In the genomic region with DNA sequence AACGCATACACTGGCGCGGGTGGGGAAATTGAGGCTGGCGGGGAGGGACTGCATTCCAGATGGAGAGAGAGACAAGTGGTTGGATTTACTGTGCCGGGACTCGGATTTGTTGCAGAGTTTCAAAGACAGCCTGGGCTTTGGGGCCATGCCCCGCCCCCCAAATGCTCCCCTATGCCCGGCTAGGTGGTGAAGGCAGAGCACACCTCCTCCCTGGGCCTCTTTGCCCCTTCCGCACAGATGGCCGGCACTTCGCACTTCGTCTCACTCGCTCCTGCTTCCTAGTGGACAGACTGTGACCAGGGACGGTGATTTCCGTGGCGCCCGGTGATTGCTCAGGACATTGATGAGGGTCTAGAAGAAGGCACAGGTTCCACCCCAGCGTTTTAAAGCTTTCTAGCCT, we compare ENCODE assay signal across 8 mouse cellular contexts. TPM values are rescaled to one million over a fixed set of nuclear protein-coding genes. Genes with fewer than 3 reads are reported as not detected.
DNase-seq lines count a peak whose midpoint lies in the region; ATAC-seq and TF ChIP-seq lines count a peak whose summit lies in the region.

No protein-coding gene starts in this region.

- no peaks in the 10 kb centered on the region for H3K27me3 ChIP-seq in cerebellum, adult 2 months (ENCODE audit: control insufficient read depth, insufficient read depth, low read length)
- peaks cover 19% of the 10 kb centered on the region for H3K27me3 ChIP-seq in C2C12 (ENCODE audit: control insufficient read depth, insufficient read depth, insufficient read length)
- peaks cover 21% of the 10 kb centered on the region for H3K27me3 ChIP-seq in forebrain, embryonic 11.5 days (ENCODE audit: control insufficient read depth, insufficient read depth, low read length)

- peak overlapping the region; percentile 60 for H3K9ac ChIP-seq in forebrain, embryonic 11.5 days (ENCODE audit: low read length)

- H3K4me2 ChIP-seq in forebrain, embryonic 11.5 days (ENCODE audit: low read depth, low read length, severe bottlenecking): peak overlapping the region; percentile 93

- peak overlapping the region; percentile 34 for H3ac ChIP-seq in C2C12 (ENCODE audit: control insufficient read depth, insufficient read length, low read depth)

- no peaks in the 10 kb centered on the region for H3K9me3 ChIP-seq in forebrain, embryonic 11.5 days (ENCODE audit: control insufficient read depth, low read length)

- no peak; the same call in 1 of the 2 replicates for TF ChIP-seq CTCF in cerebellum, adult 2 months (IDR thresholded peaks at IDR 0.05; ENCODE audit: borderline replicate concordance, insufficient read depth, low read depth, low read length)
- no peak for TF ChIP-seq CTCF in C2C12 (IDR thresholded peaks at IDR 0.05; ENCODE audit: control insufficient read depth, insufficient read depth, insufficient read length)

- no peaks in the 10 kb centered on the region for H3K79me2 ChIP-seq in C2C12 (ENCODE audit: control insufficient read depth, insufficient read depth)

- H3K4me3 ChIP-seq in cerebellum, adult 2 months (replicated peaks; ENCODE audit: insufficient read depth, low read depth, low read length): peak overlapping the region; percentile 41
- peak overlapping the region; percentile 26 for H3K4me3 ChIP-seq in C2C12 (ENCODE audit: insufficient read depth, poor library complexity, severe bottlenecking)
- H3K4me3 ChIP-seq in forebrain, embryonic 11.5 days (ENCODE audit: low read depth, low read length): peak overlapping the region; percentile 39

- H3K27ac ChIP-seq in cerebellum, adult 2 months (ENCODE audit: insufficient read depth, low read length): no peak overlapping the region
- no peak overlapping the region for H3K27ac ChIP-seq in forebrain, embryonic 11.5 days (ENCODE audit: low read depth, low read length)

- TF ChIP-seq POLR2A in cerebellum, adult 2 months (IDR thresholded peaks at IDR 0.05; ENCODE audit: borderline replicate concordance, insufficient read depth, low read length): no peak

- no peaks in the 10 kb centered on the region for H3K79me3 ChIP-seq in C2C12 (ENCODE audit: low read depth)

- intact Hi-C loops in left cerebral cortex, postnatal 25 days (cut with DNase I): loop anchor here (5.0 kb wide), 1 partner anchor 46 kb away; no protein-coding TSS in a partner anchor
- intact Hi-C loops in gastrocnemius, postnatal 14 days (cut with DNase I; ENCODE audit: low total_unique reads): no loop called here

- WGBS in cerebellum, adult 2 months: 2% methylated on average over 18 of the region's 18 CpGs
- WGBS in forebrain, embryonic 11.5 days: 0% methylated on average over 18 of the region's 18 CpGs

- DNase-seq in cerebellum, adult 2 months: peak; percentile 32 to 40
- DNase-seq in cerebellum, adult 11 months: no peak
- peak; percentile 72 for DNase-seq in forebrain, embryonic 11.5 days (ENCODE audit: low spot score)
- peak; percentile 69 to 79 for DNase-seq in kidney, postnatal 36 days
- DNase-seq in left cerebral cortex, postnatal 25 days (ENCODE audit: low spot score in 2 of 2): no peak
- no peak for DNase-seq in gastrocnemius, postnatal 14 days

- peak; percentile 9; the same call in 1 of the 2 replicates for ATAC-seq in forebrain, embryonic 11.5 days (replicated peaks; ENCODE audit: low FRiP score)
- ATAC-seq in megakaryocyte-erythroid progenitor cell, adult 5-6 weeks (replicated peaks; ENCODE audit: low FRiP score, low TSS enrichment, poor library complexity, severe bottlenecking): peak; percentile 7; the same call in 1 of the 2 replicates

- H3K4me1 ChIP-seq in cerebellum, adult 2 months (ENCODE audit: control insufficient read depth, insufficient read depth, low read length): 0 out of 2 replicates have a peak, but pooled peaks cover 3% of the 10 kb centered on the region
- H3K4me1 ChIP-seq in forebrain, embryonic 11.5 days (replicated peaks; ENCODE audit: control insufficient read depth, insufficient read depth, low read length): peaks cover 19% of the 10 kb centered on the region

- H3K36me3 ChIP-seq in C2C12 (ENCODE audit: control insufficient read depth, insufficient read depth): no peaks in the 10 kb centered on the region
- H3K36me3 ChIP-seq in forebrain, embryonic 11.5 days (ENCODE audit: control insufficient read depth, insufficient read depth, low read length): no peaks in the 10 kb centered on the region

TF ChIP-seq in C2C12, 6 proteins besides CTCF, POLR2A, EP300 and RAD21:
- TF ChIP-seq MYOG (IDR thresholded peaks at IDR 0.05; ENCODE audit: control insufficient read depth, extremely low read depth, insufficient read length) (no peak), MYOD1 (IDR thresholded peaks at IDR 0.05; ENCODE audit: control insufficient read depth, insufficient read length, low read depth) (no peak), FOSL1 (IDR thresholded peaks at IDR 0.05; ENCODE audit: insufficient read depth, low read length, poor library complexity, severe bottlenecking) (no peak), USF1 (IDR thresholded peaks at IDR 0.05; ENCODE audit: low read depth) (no peak), MAX (IDR thresholded peaks at IDR 0.05) (no peak), CEBPB (IDR thresholded peaks at IDR 0.05; ENCODE audit: low read depth) (no peak)

RNA-seq across cellular contexts. Expression of gene Rapgef3, which starts 0.4 kb away (rescaled TPM):
- 35.0 and 36.5 TPM in 2 replicates for polyA plus RNA-seq in cerebellum, adult 2 months (2012; rRNA removed)
- polyA plus RNA-seq in C2C12 (2012; fragmentation: generic; extraction: Trizol): 0.88 TPM
- 4.8 and 5.5 TPM in 2 replicates for polyA plus RNA-seq in forebrain, embryonic 11.5 days (2014; fragmentation: Nextera tagmentation; extraction: Ambion mirVana)
- 12.0 and 13.1 TPM in 2 replicates for total RNA-seq in megakaryocyte-erythroid progenitor cell, adult 5-6 weeks (2014; fragmentation: Nextera tagmentation)
- total RNA-seq in megakaryocyte-erythroid progenitor cell, adult 5-6 weeks (2017): 6.8 and 8.2 TPM in 2 replicates
- total RNA-seq in left cerebral cortex, postnatal 25 days (2021): 10 to 100 TPM; 33.1 to 35.1 TPM
- total RNA-seq in gastrocnemius, postnatal 14 days (2021): 1 to 10 TPM; 6.2 to 9.7 TPM

RNA-seq across cellular contexts. Expression of gene Slc48a1, which starts 10.1 kb away (rescaled TPM):
- polyA plus RNA-seq in cerebellum, adult 2 months (2012; rRNA removed): 129 and 133 TPM in 2 replicates
- polyA plus RNA-seq in C2C12 (2012; fragmentation: generic; extraction: Trizol): 148 TPM
- 32.1 and 32.9 TPM in 2 replicates for polyA plus RNA-seq in forebrain, embryonic 11.5 days (2014; fragmentation: Nextera tagmentation; extraction: Ambion mirVana)
- 91.5 and 112 TPM in 2 replicates for total RNA-seq in megakaryocyte-erythroid progenitor cell, adult 5-6 weeks (2014; fragmentation: Nextera tagmentation)
- total RNA-seq in megakaryocyte-erythroid progenitor cell, adult 5-6 weeks (2017): 53.7 and 72.6 TPM in 2 replicates
- 100 to 1,000 TPM; 181 to 190 TPM for total RNA-seq in left cerebral cortex, postnatal 25 days (2021)
- 10 to 100 TPM; 39.9 to 40.3 TPM for total RNA-seq in gastrocnemius, postnatal 14 days (2021)

RNA-seq across cellular contexts. Expression of gene Endou, which starts 37.1 kb away (rescaled TPM):
- 1.7 and 1.8 TPM in 2 replicates for polyA plus RNA-seq in cerebellum, adult 2 months (2012; rRNA removed)
- polyA plus RNA-seq in C2C12 (2012; fragmentation: generic; extraction: Trizol): 0.04 TPM
- 0.33 TPM in 1 of 2 replicates, not detected in the other for polyA plus RNA-seq in forebrain, embryonic 11.5 days (2014; fragmentation: Nextera tagmentation; extraction: Ambion mirVana)
- 0.87 TPM in 1 of 2 replicates, not detected in the other for total RNA-seq in megakaryocyte-erythroid progenitor cell, adult 5-6 weeks (2014; fragmentation: Nextera tagmentation)
- total RNA-seq in megakaryocyte-erythroid progenitor cell, adult 5-6 weeks (2017): not detected in 2 replicates
- total RNA-seq in left cerebral cortex, postnatal 25 days (2021): 1 to 10 TPM; 2.3 to 2.7 TPM
- total RNA-seq in gastrocnemius, postnatal 14 days (2021): under 1 TPM; 0.49 to 0.60 TPM

Comparison
In these comparisons a context has a peak if more than half of its experiments do, and no peak if none do; other contexts are left out.
1. DNase-seq: peak in cerebellum, adult 2 months (2 of 2), forebrain, embryonic 11.5 days (single experiment) and kidney, postnatal 36 days (2 of 2); none in cerebellum, adult 11 months (single experiment), left cerebral cortex, postnatal 25 days (0 of 2) and gastrocnemius, postnatal 14 days (single experiment).
2. Peak in every context shown above with its lines, with median percentiles within 50 percentile points of each other: H3K4me3 ChIP-seq.